Mouse (Mus musculus) left cerebral cortex, postnatal 14 days (tissue): ENCODE results near the gene Zfp13. TPM values are rescaled to one million over a fixed set of nuclear protein-coding genes. Genes with fewer than 3 reads are reported as not detected.
"Not testable (repeated sequence)": the region's sequence is repeated elsewhere in the genome, so short reads cannot be mapped to it uniquely, and the experiment has no call there.

Experiments
- DNase-seq, 2 experiments: peaks; one replicate each; pipeline ENCODE4 v3.0.0; 2021 to 2022; ENCODE audit warnings: low spot score in 2 of 2, mixed read lengths in 1 of 2
- intact Hi-C: fragments of 180-260 bp; cut with DNase I; formaldehyde crosslinking; loops from one replicate; pipeline ENCODE4 v1.15.1; 2025
- total RNA-seq, 2 experiments: library from RNA; stranded (reverse); gene quantifications; 2 replicates each; pipeline ENCODE4 v1.2.3; 2021

Zfp13 gene
- total RNA-seq, 2 experiments from 2014 or later, result 28.3 to 29.0 TPM

DNA sequence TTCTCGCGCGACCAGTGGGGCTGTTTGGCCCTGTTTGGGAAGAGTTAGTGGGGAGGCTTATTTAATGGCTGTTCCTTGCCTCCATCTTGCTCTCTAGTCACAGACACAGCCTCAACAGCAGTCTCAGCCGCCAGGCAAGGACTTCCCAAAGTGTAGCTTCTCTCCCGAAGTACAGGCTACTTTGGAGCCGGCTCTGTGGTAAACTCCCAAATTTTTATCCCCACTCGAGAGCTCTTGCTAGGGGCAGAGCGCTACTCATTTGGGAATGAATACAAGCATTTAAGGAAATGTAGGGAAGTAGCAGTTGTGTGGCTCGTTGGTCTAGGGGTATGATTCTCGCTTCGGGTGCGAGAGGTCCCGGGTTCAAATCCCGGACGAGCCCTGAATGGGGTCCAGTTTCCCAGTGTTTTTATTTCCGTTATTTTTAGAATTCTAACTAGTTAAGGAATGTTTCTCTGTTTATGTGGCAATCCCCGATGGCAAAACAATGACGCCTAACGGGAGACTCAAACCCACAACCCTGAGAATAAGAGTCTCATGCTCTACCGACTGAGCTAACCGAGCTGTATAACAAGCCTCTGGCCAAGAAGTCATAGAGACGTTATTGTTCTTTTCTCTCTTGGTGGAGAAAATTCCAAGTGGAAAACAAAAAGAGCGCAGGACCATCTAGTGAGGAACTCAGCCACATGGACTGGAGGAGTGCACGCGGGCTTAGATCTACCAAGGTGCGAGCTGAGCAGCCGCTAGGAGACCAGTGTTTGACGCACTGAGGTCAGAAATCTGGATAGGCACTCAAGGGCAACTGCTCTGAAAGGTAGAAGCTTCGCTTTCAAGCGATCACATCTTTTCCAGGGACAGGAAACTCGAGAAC lies 58.4 kb downstream of the Zfp13 start:
- intact Hi-C loops, result no loop called here
- peak; percentile 8 to 56 for DNase-seq

DNA sequence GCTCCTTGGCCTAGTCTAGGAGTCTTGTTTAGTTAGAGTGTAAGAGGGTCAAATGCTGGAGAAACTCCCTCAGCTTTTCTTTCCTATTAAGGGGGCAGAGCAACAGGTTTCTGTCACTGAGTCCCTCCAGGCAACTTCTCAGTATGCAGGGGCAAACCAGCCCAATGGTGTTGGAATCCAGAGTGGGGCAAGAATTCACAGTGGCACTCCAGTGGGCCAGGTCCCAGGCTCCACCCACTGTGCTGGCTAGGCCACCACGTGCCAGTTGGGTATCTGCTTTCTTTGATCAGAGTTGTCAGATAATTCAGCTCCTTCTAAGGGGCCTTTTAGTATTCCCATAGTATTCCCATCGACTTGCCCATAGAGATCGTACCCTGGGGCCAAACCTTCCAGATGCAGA lies 59.2 kb downstream of the Zfp13 start:
- DNase-seq, result no peak
- intact Hi-C loops, result no loop called here

DNA sequence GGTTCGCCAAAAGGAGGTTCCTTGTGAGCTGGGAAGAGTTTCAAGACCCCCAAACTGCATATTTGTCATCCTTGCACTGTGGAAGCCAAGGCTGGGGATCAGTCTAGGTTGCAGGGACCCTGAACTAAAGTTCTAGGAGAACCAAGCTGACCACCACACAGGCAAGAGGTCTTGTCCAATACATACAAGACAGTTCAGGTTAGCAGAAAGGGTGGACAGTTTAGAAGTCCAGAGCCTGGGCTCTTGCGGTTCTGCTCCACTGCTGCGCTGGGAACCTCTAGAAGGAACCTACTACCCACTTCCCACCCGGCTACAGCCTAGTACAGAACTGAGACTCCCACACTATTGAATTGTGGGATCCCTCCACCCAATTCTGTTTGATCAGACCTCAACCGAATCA lies 59.7 kb downstream of the Zfp13 start:
- DNase-seq, result peak in 1 of 2 experiments; percentile 1
- intact Hi-C loops, result no loop called here

DNA sequence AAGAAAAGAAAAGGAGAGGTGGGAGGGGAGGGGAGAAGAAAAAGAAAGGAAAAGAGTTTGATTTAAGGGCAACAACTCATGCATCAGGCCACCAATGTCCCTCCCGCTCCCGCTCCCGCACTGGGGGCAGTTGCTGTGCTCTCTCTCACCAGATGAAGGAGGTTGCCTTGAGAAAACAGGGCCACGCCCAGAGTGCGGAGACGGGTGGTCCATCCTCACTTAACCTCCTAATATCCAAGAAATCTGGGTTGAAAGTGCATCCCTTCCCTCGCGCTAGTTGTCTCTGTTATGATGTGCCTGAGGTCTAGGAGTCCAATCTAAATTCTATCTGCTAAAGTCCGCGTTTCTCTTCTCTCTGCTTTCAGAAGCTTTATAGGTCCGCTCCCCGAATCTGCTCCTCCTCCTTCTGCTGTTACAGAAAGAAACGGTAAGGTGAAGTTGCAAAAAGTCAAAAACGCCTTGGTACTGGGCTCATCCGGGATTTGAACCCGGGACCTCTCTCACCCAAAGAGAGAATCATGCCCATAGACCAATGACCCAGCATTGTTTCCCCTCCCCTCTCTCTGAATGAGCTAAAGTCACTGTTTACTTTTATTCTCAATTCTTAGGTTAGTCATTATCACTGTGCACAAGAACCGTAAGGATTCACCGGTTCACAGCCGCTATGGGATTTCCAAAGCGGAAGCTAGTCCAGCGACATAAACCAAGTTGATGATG lies 60.8 kb downstream of the Zfp13 start:
- DNase-seq, result peak; percentile 5 to 15
- intact Hi-C loops, result no loop called here

DNA sequence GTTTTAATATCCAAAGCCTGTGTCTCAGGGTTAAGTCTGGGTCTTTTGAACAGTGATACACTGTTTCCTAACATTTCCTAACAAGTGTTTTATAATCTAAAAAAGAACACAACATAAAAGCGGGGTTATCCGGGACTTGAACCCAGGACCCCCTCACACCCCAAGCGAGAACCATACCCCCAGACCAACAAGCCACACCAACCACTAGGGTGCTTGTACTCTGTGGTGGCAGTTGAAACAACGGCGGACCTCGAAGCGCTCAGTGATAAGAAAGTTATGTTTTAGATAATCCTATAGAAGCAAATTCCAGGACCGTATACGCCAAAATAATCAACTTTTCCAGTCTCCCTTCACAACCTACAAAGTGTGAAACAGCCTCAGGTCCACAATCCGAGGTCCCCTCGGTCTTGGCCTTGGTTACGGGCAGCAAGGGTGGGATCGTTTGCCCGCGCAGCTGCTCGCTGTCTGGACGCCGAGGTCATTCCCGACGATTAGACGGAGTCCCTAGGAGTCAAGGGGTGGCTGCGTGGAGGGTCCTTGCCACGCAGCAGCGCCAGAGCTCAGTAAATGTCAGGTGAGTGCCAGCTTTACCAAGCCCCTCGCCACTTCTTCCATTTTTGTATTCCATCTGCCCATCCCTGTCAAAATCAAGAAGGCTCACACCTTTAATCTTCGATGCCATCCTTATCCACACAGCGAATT lies 61.6 kb downstream of the Zfp13 start:
- intact Hi-C loops, result no loop called here
- peak; percentile 2 to 4 for DNase-seq

DNA sequence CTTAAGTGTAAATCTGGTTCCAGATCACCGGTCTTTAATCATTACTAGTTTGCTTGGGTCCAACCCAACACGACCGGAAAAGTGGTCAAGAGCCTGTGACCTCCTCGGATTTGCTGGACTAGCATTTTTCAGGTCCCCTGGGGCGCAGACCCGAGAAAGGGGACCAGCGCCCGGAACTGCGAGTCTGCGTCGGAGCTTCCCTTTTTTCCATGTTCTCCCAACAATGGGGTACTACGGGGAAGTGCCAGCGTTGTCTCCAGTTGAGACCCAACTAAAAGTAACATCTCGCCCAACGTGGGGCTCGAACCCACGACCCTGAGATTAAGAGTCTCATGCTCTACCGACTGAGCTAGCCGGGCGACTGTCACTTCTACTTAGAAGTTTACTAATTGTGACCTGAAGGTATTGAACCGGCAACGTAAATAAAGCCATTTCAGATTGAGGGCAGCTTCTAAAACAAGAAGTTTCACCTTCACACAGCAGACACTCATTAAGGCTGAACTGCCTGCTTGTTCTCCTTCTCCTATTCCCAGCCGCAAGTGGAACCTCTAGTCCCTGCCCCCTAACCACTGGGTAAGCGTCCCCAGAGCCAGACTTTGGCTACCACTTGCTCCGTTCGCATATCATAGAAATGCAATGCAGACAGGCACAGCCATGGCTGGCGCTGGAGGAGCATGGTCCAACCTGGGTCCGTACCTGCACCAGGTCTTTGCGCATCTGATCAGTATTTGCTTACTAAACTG lies 64.1 kb downstream of the Zfp13 start:
- DNase-seq, intact Hi-C loops: not testable (repeated sequence)

DNA sequence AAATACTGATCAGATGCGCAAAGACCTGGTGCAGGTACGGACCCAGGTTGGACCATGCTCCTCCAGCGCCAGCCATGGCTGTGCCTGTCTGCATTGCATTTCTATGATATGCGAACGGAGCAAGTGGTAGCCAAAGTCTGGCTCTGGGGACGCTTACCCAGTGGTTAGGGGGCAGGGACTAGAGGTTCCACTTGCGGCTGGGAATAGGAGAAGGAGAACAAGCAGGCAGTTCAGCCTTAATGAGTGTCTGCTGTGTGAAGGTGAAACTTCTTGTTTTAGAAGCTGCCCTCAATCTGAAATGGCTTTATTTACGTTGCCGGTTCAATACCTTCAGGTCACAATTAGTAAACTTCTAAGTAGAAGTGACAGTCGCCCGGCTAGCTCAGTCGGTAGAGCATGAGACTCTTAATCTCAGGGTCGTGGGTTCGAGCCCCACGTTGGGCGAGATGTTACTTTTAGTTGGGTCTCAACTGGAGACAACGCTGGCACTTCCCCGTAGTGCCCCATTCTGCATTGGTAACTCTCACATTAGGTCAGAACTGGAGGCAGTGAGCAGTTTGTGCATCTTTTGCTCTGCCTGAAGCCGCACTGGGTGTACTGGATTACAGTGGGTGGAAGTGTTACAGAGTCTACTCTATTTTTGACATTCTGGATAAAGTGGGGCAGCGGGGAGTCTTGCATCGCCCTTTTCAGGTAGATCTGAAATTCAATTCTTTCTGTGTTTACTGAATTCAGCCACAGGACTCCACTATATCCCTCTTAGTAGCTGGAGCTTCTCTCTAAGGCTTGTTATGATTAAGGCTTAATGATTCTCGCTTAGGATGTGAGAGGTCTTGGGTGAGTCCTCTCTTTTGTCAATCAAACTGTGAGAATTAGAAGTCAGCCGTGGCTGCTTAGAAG lies 65.4 kb downstream of the Zfp13 start:
- DNase-seq, intact Hi-C loops: not testable (repeated sequence)

DNA sequence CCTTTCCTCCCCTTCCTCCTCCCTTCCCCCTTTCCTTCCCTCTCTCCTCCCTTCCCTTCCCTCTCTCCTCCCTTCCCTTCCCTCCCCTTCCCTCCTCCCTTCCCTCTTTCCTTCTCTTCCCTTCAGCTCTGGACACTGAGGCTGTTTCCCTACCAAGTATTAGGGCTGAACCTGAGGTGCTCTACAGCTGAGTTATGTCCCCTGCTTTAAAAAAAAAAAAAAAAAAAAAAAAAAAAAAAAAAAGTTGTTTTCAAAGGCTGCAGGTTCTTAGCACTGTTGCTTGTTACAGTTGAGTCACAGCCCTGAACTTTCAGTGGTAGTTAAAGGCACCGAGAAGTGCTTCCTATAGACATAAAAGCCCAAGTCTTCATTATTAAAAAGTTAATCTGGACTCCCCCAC lies 67.9 kb downstream of the Zfp13 start:
- intact Hi-C loops, result not testable (repeated sequence)

More for the DNA sequence above, 67.9 kb downstream of the Zfp13 start:
- DNase-seq, result not testable (repeated sequence)

Other genes with a start within 250 kb of the Zfp13 start
- not detected for gene Vmn2r116, start 214.9 kb downstream of the Zfp13 start, total RNA-seq
- gene Vmn2r117, start 119.8 kb downstream of the Zfp13 start, total RNA-seq, result not detected
- gene Zfp213, start 35.2 kb downstream of the Zfp13 start, total RNA-seq, result 1 to 10 TPM; 6.6 to 6.8 TPM
- gene Zscan10, start 1.4 kb upstream of the Zfp13 start, total RNA-seq, result not detected
- 1 to 10 TPM; 1.1 to 1.2 TPM for gene Mmp25, start 45.8 kb upstream of the Zfp13 start, total RNA-seq
- not detected for gene Bicdl2, start 61.0 kb upstream of the Zfp13 start, total RNA-seq
- gene Hcfc1r1, start 74.1 kb upstream of the Zfp13 start, total RNA-seq, result 100 to 1,000 TPM; 137 to 143 TPM
- 1 to 10 TPM; 8.2 to 8.9 TPM for gene Thoc6, start 74.4 kb upstream of the Zfp13 start, total RNA-seq
- 1 to 10 TPM; 6.3 to 9.6 TPM for gene Tnfrsf12a, start 78.0 kb upstream of the Zfp13 start, total RNA-seq
- not detected for gene Cldn6, start 79.8 kb upstream of the Zfp13 start, total RNA-seq
- under 1 TPM in 1 of 2 experiments, not detected in 1; 0.23 TPM for gene Cldn9, start 84.5 kb upstream of the Zfp13 start, total RNA-seq
- under 1 TPM in 1 of 2 experiments, not detected in 1; 0.37 TPM for gene 1520401A03Rik, start 123.3 kb upstream of the Zfp13 start, total RNA-seq
- 1 to 10 TPM; 3.3 to 5.7 TPM for gene Pkmyt1, start 126.8 kb upstream of the Zfp13 start, total RNA-seq
- 10 to 100 TPM; 54.2 to 56.8 TPM for gene Paqr4, start 141.4 kb upstream of the Zfp13 start, total RNA-seq
- under 1 TPM; 0.40 to 0.48 TPM for gene Kremen2, start 146.3 kb upstream of the Zfp13 start, total RNA-seq
- 100 to 1,000 TPM; 173 to 185 TPM for gene Flywch1, start 172.1 kb upstream of the Zfp13 start, total RNA-seq
- 10 to 100 TPM; 25.7 to 30.1 TPM for gene Flywch2, start 186.6 kb upstream of the Zfp13 start, total RNA-seq
- 100 to 1,000 TPM; 573 to 599 TPM for gene Srrm2, start 191.0 kb upstream of the Zfp13 start, total RNA-seq
- gene Elob, start 229.6 kb upstream of the Zfp13 start, total RNA-seq, result 100 to 1,000 TPM; 334 to 397 TPM
- gene Prss33, start 236.6 kb upstream of the Zfp13 start, total RNA-seq, result not detected
- gene Prss32, start 244.4 kb upstream of the Zfp13 start, total RNA-seq, result 1 to 10 TPM in 1 of 2 experiments, not detected in 1; 1.1 TPM
- 1 to 10 TPM; 1.9 to 2.2 TPM for gene Prss41, start 244.7 kb upstream of the Zfp13 start, total RNA-seq